Mouse (Mus musculus): Measurements from ENCODE around the gene Tmem150c. TPM values are rescaled to one million over a fixed set of nuclear protein-coding genes. Genes with fewer than 3 reads are reported as not detected.

Gene Tmem150c
- polyA plus RNA-seq, 1 experiment from 2014 or later, result 51.9 TPM

GRCm38 (mm10) chr5:100037965-100038713 is 121.5 kb downstream of the Tmem150c start:
- Histone ChIP-seq H3K36me3 (ENCODE audit: control insufficient read depth, insufficient read depth, low read length) (peaks cover 1% of the 10 kb centered on the region), H3K9me3 (replicated peaks; ENCODE audit: control insufficient read depth, low read length, poor library complexity, severe bottlenecking) (no peaks in the 10 kb centered on the region), H3K4me2 (ENCODE audit: low read length) (peak overlapping the region; percentile 65), H3K9ac (ENCODE audit: low read depth, low read length) (peak overlapping the region; percentile 98), H3K27me3 (ENCODE audit: control insufficient read depth, insufficient read depth, low read depth, low read length) (no peaks in the 10 kb centered on the region), H3K4me1 (ENCODE audit: control insufficient read depth, insufficient read depth, low read length) (peaks cover 30% of the 10 kb centered on the region), H3K27ac (ENCODE audit: low read length) (peak overlapping the region; percentile 100), H3K4me3 (ENCODE audit: low read depth, low read length) (peak overlapping the region; percentile 90)
- peak; percentile 14 for ATAC-seq
- WGBS, result 1% methylated on average over 43 of the region's 45 CpGs

- H3K36me3 ChIP-seq (ENCODE audit: control insufficient read depth, insufficient read depth, low read length), result peaks cover 14% of the 10 kb centered on the region
- no peaks in the 10 kb centered on the region for H3K27me3 ChIP-seq (ENCODE audit: control insufficient read depth, insufficient read depth, low read depth, low read length)
- 18% methylated on average over 7 of the region's 7 CpGs for WGBS
- H3K4me3 ChIP-seq (ENCODE audit: low read depth, low read length), result peak overlapping the region; percentile 90
- no peaks in the 10 kb centered on the region for H3K9me3 ChIP-seq (replicated peaks; ENCODE audit: control insufficient read depth, low read length, poor library complexity, severe bottlenecking)
- no peak for ATAC-seq
- H3K27ac ChIP-seq (ENCODE audit: low read length), result no peak overlapping the region
- H3K4me2 ChIP-seq (ENCODE audit: low read length), result peak overlapping the region; percentile 65
- H3K4me1 ChIP-seq (ENCODE audit: control insufficient read depth, insufficient read depth, low read length), result peaks cover 25% of the 10 kb centered on the region
- peak overlapping the region; percentile 48 for H3K9ac ChIP-seq (ENCODE audit: low read depth, low read length)
Measured at GRCm38 (mm10) chr5:100036681-100037080, 122.9 kb downstream of the Tmem150c start.

- Histone ChIP-seq H3K4me2 (ENCODE audit: low read length) (peak overlapping the region; percentile 65), H3K9ac (ENCODE audit: low read depth, low read length) (no peak overlapping the region), H3K4me3 (ENCODE audit: low read depth, low read length) (peak overlapping the region; percentile 15), H3K27ac (ENCODE audit: low read length) (no peak overlapping the region), H3K36me3 (ENCODE audit: control insufficient read depth, insufficient read depth, low read length) (peaks cover 14% of the 10 kb centered on the region), H3K4me1 (ENCODE audit: control insufficient read depth, insufficient read depth, low read length) (peaks cover 22% of the 10 kb centered on the region), H3K27me3 (ENCODE audit: control insufficient read depth, insufficient read depth, low read depth, low read length) (no peaks in the 10 kb centered on the region), H3K9me3 (replicated peaks; ENCODE audit: control insufficient read depth, low read length, poor library complexity, severe bottlenecking) (no peaks in the 10 kb centered on the region)
- ATAC-seq, result no peak
- 45% methylated on average over 7 of the region's 7 CpGs for WGBS
Measured at GRCm38 (mm10) chr5:100035950-100036349, 123.7 kb downstream of the Tmem150c start.

DNA sequence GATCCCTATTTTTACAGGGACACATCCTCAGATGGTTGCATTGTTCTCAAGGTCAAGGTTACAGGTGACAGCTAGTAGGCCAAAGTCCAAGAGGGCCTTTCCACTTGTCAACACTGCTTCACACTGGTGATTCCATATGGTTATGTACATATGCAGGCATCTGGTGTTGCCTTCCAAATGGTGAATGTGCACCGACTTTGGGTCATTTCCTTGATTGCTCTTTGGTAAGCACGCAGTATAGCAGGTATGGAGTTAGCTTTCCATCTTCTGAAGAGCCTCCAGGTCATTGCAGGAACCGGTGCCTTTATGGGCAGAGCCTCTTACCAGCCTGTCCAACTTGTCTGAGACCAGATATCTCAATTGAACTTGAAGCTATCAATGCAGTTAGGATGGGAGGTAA is 127.0 kb downstream of the Tmem150c start:
- H3K36me3 ChIP-seq (ENCODE audit: control insufficient read depth, insufficient read depth, low read length), result peaks cover 14% of the 10 kb centered on the region
- ATAC-seq, result no peak
- WGBS, result 80% methylated on average over 3 of the region's 3 CpGs

DNA sequence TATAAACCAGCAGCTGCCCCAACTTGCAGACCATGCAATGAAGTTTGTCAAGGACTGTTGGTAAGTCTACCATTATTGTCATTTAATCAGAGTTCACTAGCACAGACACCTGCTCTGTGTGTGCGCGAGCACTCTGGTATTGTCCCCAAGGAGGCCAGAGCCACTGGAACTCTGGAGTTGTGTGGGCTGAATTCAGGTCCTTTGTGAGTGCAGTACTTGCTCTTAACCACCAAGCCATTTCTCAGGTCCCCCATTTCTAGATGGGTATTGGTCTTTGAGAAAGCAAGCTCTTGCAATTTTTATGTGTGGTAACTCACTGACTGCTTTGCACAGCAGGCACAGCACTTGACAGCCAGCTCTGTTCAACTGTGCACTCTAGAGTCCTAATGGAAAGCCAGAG is 127.5 kb downstream of the Tmem150c start:
- H3K36me3 ChIP-seq (ENCODE audit: control insufficient read depth, insufficient read depth, low read length), result peaks cover 14% of the 10 kb centered on the region
- 76% methylated on average over 2 of the region's 2 CpGs for WGBS

More for the DNA sequence above, 127.0 kb downstream of the Tmem150c start:
- H3K4me3 ChIP-seq (ENCODE audit: low read depth, low read length), result no peak overlapping the region
- no peaks in the 10 kb centered on the region for H3K9me3 ChIP-seq (replicated peaks; ENCODE audit: control insufficient read depth, low read length, poor library complexity, severe bottlenecking)
- peaks cover 24% of the 10 kb centered on the region for H3K4me1 ChIP-seq (ENCODE audit: control insufficient read depth, insufficient read depth, low read length)
- H3K9ac ChIP-seq (ENCODE audit: low read depth, low read length), result no peak overlapping the region
- H3K27me3 ChIP-seq (ENCODE audit: control insufficient read depth, insufficient read depth, low read depth, low read length), result no peaks in the 10 kb centered on the region
- H3K27ac ChIP-seq (ENCODE audit: low read length), result no peak overlapping the region
- H3K4me2 ChIP-seq (ENCODE audit: low read length), result no peak overlapping the region

GRCm38 (mm10) chr5:100030069-100030468 is 129.5 kb downstream of the Tmem150c start:
- ATAC-seq, result peak; percentile 82
- WGBS, result 21% methylated on average over 6 of the region's 6 CpGs
- Histone ChIP-seq H3K9me3 (replicated peaks; ENCODE audit: control insufficient read depth, low read length, poor library complexity, severe bottlenecking) (no peaks in the 10 kb centered on the region), H3K27ac (ENCODE audit: low read length) (peak overlapping the region; percentile 64), H3K27me3 (ENCODE audit: control insufficient read depth, insufficient read depth, low read depth, low read length) (no peaks in the 10 kb centered on the region), H3K4me1 (ENCODE audit: control insufficient read depth, insufficient read depth, low read length) (peaks cover 5% of the 10 kb centered on the region; the same call in 1 of the 2 replicates), H3K36me3 (ENCODE audit: control insufficient read depth, insufficient read depth, low read length) (peaks cover 14% of the 10 kb centered on the region), H3K4me2 (ENCODE audit: low read length) (no peak overlapping the region), H3K4me3 (ENCODE audit: low read depth, low read length) (no peak overlapping the region), H3K9ac (ENCODE audit: low read depth, low read length) (no peak overlapping the region)

More for the DNA sequence above, 127.5 kb downstream of the Tmem150c start:
- Histone ChIP-seq H3K4me3 (ENCODE audit: low read depth, low read length) (no peak overlapping the region), H3K27ac (ENCODE audit: low read length) (no peak overlapping the region), H3K4me2 (ENCODE audit: low read length) (no peak overlapping the region), H3K27me3 (ENCODE audit: control insufficient read depth, insufficient read depth, low read depth, low read length) (no peaks in the 10 kb centered on the region), H3K4me1 (ENCODE audit: control insufficient read depth, insufficient read depth, low read length) (peaks cover 20% of the 10 kb centered on the region), H3K9me3 (replicated peaks; ENCODE audit: control insufficient read depth, low read length, poor library complexity, severe bottlenecking) (no peaks in the 10 kb centered on the region), H3K9ac (ENCODE audit: low read depth, low read length) (no peak overlapping the region)
- no peak for ATAC-seq

Other genes with a start within 250 kb of the Tmem150c start
- gene Hnrnpd, start 180.9 kb downstream of the Tmem150c start, polyA plus RNA-seq (2015; fragmentation: Nextera tagmentation; extraction: Ambion mirVana), result 96.2 and 121 TPM in 2 replicates
- 2.2 and 2.5 TPM in 2 replicates for gene 4930524J08Rik, start 180.7 kb downstream of the Tmem150c start, polyA plus RNA-seq (2015; fragmentation: Nextera tagmentation; extraction: Ambion mirVana)
- gene Hnrnpdl, start 120.1 kb downstream of the Tmem150c start, polyA plus RNA-seq (2015; fragmentation: Nextera tagmentation; extraction: Ambion mirVana), result 199 and 210 TPM in 2 replicates
- gene Enoph1, start 119.8 kb downstream of the Tmem150c start, polyA plus RNA-seq (2015; fragmentation: Nextera tagmentation; extraction: Ambion mirVana), result 57.4 and 61.3 TPM in 2 replicates

All from midbrain, embryonic 16.5 days (tissue).